Mouse (Mus musculus): ENCODE data around the gene Pou5f1. TPM values are rescaled to one million over a fixed set of nuclear protein-coding genes. Genes with fewer than 3 reads are reported as not detected.
A peak's percentile ranks its signal among the peaks of the same experiment; 100 is the strongest.
"Not testable (repeated sequence)": the region's sequence is repeated elsewhere in the genome, so short reads cannot be mapped to it uniquely, and the experiment has no call there.

Gene Pou5f1
- polyA plus RNA-seq, 1 experiment from 2014 or later, result not detected

GRCm38 (mm10) chr17:35507556-35508260 is 1.9 kb downstream of the Pou5f1 start:
- Histone ChIP-seq H3K27me3 (ENCODE audit: control insufficient read depth, insufficient read depth, low read length) (peaks cover 32% of the 10 kb centered on the region), H3K36me3 (ENCODE audit: control insufficient read depth, insufficient read depth, low read length) (no peaks in the 10 kb centered on the region), H3K4me1 (replicated peaks; ENCODE audit: control insufficient read depth, insufficient read depth, low read length) (no peaks in the 10 kb centered on the region), H3K9ac (ENCODE audit: low read depth, low read length) (no peak overlapping the region), H3K9me3 (ENCODE audit: control insufficient read depth, low read length) (no peaks in the 10 kb centered on the region), H3K4me3 (ENCODE audit: low read depth, low read length) (no peak overlapping the region), H3K4me2 (replicated peaks; ENCODE audit: low read depth, low read length) (no peak overlapping the region), H3K27ac (ENCODE audit: low read depth, low read length) (no peak overlapping the region)
- ATAC-seq (ENCODE audit: low FRiP score) (no peak), DNase-seq (ENCODE audit: low spot score) (no peak)
- WGBS, result 26% methylated on average over 13 of the region's 13 CpGs

- peaks cover 32% of the 10 kb centered on the region for H3K27me3 ChIP-seq (ENCODE audit: control insufficient read depth, insufficient read depth, low read length)
- H3K4me1 ChIP-seq (replicated peaks; ENCODE audit: control insufficient read depth, insufficient read depth, low read length); H3K4me2 ChIP-seq (replicated peaks; ENCODE audit: low read depth, low read length); H3K27ac ChIP-seq (ENCODE audit: low read depth, low read length); ATAC-seq (ENCODE audit: low FRiP score); DNase-seq (ENCODE audit: low spot score); H3K9me3 ChIP-seq (ENCODE audit: control insufficient read depth, low read length); H3K9ac ChIP-seq (ENCODE audit: low read depth, low read length); H3K4me3 ChIP-seq (ENCODE audit: low read depth, low read length); H3K36me3 ChIP-seq (ENCODE audit: control insufficient read depth, insufficient read depth, low read length): not testable (repeated sequence)
- WGBS, result 46% methylated on average over 3 of the region's 5 CpGs
These were observed 2.5 kb downstream of the Pou5f1 start for GRCm38 (mm10) chr17:35508279-35508678.

- Histone ChIP-seq H3K27ac (ENCODE audit: low read depth, low read length) (no peak overlapping the region), H3K9me3 (ENCODE audit: control insufficient read depth, low read length) (no peaks in the 10 kb centered on the region), H3K4me1 (replicated peaks; ENCODE audit: control insufficient read depth, insufficient read depth, low read length) (no peaks in the 10 kb centered on the region), H3K4me2 (replicated peaks; ENCODE audit: low read depth, low read length) (no peak overlapping the region), H3K27me3 (ENCODE audit: control insufficient read depth, insufficient read depth, low read length) (peaks cover 32% of the 10 kb centered on the region), H3K4me3 (ENCODE audit: low read depth, low read length) (no peak overlapping the region), H3K9ac (ENCODE audit: low read depth, low read length) (no peak overlapping the region), H3K36me3 (ENCODE audit: control insufficient read depth, insufficient read depth, low read length) (no peaks in the 10 kb centered on the region)
- ATAC-seq (ENCODE audit: low FRiP score), result no peak
- DNase-seq (ENCODE audit: low spot score), result no peak
- WGBS, result 52% methylated on average over 8 of the region's 8 CpGs
These were observed 3.5 kb downstream of the Pou5f1 start for GRCm38 (mm10) chr17:35509284-35509683.

DNA sequence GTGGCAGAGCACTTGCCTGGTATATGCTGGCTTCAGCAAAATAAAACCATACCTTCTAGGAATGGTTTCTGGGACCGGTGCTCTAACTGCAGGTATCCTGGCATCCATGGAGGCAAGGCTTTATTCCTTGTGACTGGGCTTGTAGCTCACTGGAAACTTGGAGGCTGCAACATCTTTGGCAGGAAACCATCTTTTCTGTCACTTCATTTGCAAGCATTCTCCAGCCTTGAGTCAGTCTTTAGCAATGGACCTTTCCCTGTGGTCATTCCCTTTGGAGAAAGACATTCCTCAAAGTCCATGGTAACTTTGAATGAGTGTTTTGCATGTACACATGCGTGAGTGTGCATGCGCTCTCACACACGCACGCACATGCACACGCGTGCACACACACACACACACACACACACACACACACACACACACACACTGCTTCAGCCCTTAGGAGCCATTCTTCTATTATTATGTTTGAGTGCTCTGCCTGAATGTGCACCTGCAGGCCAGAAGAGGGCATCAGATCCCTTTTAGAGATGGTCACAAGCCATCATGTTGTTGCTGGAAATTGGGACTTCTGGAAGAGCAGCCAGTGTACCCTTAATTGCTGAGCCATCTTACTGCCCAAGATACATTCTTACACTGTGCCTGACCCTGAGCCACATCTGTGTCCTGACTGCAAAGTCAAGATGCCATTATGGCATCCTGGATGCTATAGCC is 7.3 kb downstream of the Pou5f1 start:
- no peak overlapping the region for H3K4me3 ChIP-seq (ENCODE audit: low read depth, low read length)
- H3K36me3 ChIP-seq (ENCODE audit: control insufficient read depth, insufficient read depth, low read length), result no peaks in the 10 kb centered on the region
- H3K9me3 ChIP-seq (ENCODE audit: control insufficient read depth, low read length), result no peaks in the 10 kb centered on the region
- H3K9ac ChIP-seq (ENCODE audit: low read depth, low read length), result no peak overlapping the region
- no peak for DNase-seq (ENCODE audit: low spot score)
- ATAC-seq (ENCODE audit: low FRiP score), result no peak
- H3K27me3 ChIP-seq (ENCODE audit: control insufficient read depth, insufficient read depth, low read length), result peaks cover under 1% of the 10 kb centered on the region; the same call in 1 of the 2 replicates
- 92% methylated on average over 7 of the region's 7 CpGs for WGBS
- peaks cover 3% of the 10 kb centered on the region for H3K4me1 ChIP-seq (replicated peaks; ENCODE audit: control insufficient read depth, insufficient read depth, low read length)
- H3K4me2 ChIP-seq (replicated peaks; ENCODE audit: low read depth, low read length), result no peak overlapping the region
- H3K27ac ChIP-seq (ENCODE audit: low read depth, low read length), result no peak overlapping the region

GRCm38 (mm10) chr17:35513886-35514285 is 8.1 kb downstream of the Pou5f1 start:
- no peaks in the 10 kb centered on the region for H3K9me3 ChIP-seq (ENCODE audit: control insufficient read depth, low read length)
- no peak overlapping the region for H3K4me3 ChIP-seq (ENCODE audit: low read depth, low read length)
- no peaks in the 10 kb centered on the region for H3K36me3 ChIP-seq (ENCODE audit: control insufficient read depth, insufficient read depth, low read length)
- no peak overlapping the region for H3K9ac ChIP-seq (ENCODE audit: low read depth, low read length)
- H3K4me1 ChIP-seq (replicated peaks; ENCODE audit: control insufficient read depth, insufficient read depth, low read length), result peaks cover 3% of the 10 kb centered on the region
- H3K4me2 ChIP-seq (replicated peaks; ENCODE audit: low read depth, low read length), result no peak overlapping the region
- no peak overlapping the region for H3K27ac ChIP-seq (ENCODE audit: low read depth, low read length)
- H3K27me3 ChIP-seq (ENCODE audit: control insufficient read depth, insufficient read depth, low read length), result no peaks in the 10 kb centered on the region
- DNase-seq (ENCODE audit: low spot score) (peak; percentile 88), ATAC-seq (ENCODE audit: low FRiP score) (no peak)
- WGBS, result 14% methylated on average over 2 of the region's 2 CpGs

GRCm38 (mm10) chr17:35514756-35515155 is 8.9 kb downstream of the Pou5f1 start:
- Histone ChIP-seq H3K4me3 (ENCODE audit: low read depth, low read length) (no peak overlapping the region), H3K4me2 (replicated peaks; ENCODE audit: low read depth, low read length) (peak overlapping the region; percentile 64), H3K4me1 (replicated peaks; ENCODE audit: control insufficient read depth, insufficient read depth, low read length) (peaks cover 3% of the 10 kb centered on the region), H3K36me3 (ENCODE audit: control insufficient read depth, insufficient read depth, low read length) (no peaks in the 10 kb centered on the region), H3K9me3 (ENCODE audit: control insufficient read depth, low read length) (no peaks in the 10 kb centered on the region), H3K27ac (ENCODE audit: low read depth, low read length) (no peak overlapping the region), H3K27me3 (ENCODE audit: control insufficient read depth, insufficient read depth, low read length) (no peaks in the 10 kb centered on the region), H3K9ac (ENCODE audit: low read depth, low read length) (peak overlapping the region; percentile 15; the same call in 1 of the 2 replicates)
- WGBS, result 34% methylated on average over 6 of the region's 6 CpGs
- DNase-seq (ENCODE audit: low spot score) (no peak), ATAC-seq (ENCODE audit: low FRiP score) (no peak)

GRCm38 (mm10) chr17:35515911-35516640 is 10.3 kb downstream of the Pou5f1 start:
- no peak overlapping the region for H3K27ac ChIP-seq (ENCODE audit: low read depth, low read length)
- H3K36me3 ChIP-seq (ENCODE audit: control insufficient read depth, insufficient read depth, low read length), result no peaks in the 10 kb centered on the region
- DNase-seq (ENCODE audit: low spot score), result peak; percentile 64
- peaks cover 3% of the 10 kb centered on the region for H3K4me1 ChIP-seq (replicated peaks; ENCODE audit: control insufficient read depth, insufficient read depth, low read length)
- peak overlapping the region; percentile 64 for H3K4me2 ChIP-seq (replicated peaks; ENCODE audit: low read depth, low read length)
- no peaks in the 10 kb centered on the region for H3K27me3 ChIP-seq (ENCODE audit: control insufficient read depth, insufficient read depth, low read length)
- peak overlapping the region; percentile 50 for H3K9ac ChIP-seq (ENCODE audit: low read depth, low read length)
- 9% methylated on average over 25 of the region's 25 CpGs for WGBS
- no peaks in the 10 kb centered on the region for H3K9me3 ChIP-seq (ENCODE audit: control insufficient read depth, low read length)
- peak; percentile 28 for ATAC-seq (ENCODE audit: low FRiP score)
- peak overlapping the region; percentile 47 for H3K4me3 ChIP-seq (ENCODE audit: low read depth, low read length)

DNA sequence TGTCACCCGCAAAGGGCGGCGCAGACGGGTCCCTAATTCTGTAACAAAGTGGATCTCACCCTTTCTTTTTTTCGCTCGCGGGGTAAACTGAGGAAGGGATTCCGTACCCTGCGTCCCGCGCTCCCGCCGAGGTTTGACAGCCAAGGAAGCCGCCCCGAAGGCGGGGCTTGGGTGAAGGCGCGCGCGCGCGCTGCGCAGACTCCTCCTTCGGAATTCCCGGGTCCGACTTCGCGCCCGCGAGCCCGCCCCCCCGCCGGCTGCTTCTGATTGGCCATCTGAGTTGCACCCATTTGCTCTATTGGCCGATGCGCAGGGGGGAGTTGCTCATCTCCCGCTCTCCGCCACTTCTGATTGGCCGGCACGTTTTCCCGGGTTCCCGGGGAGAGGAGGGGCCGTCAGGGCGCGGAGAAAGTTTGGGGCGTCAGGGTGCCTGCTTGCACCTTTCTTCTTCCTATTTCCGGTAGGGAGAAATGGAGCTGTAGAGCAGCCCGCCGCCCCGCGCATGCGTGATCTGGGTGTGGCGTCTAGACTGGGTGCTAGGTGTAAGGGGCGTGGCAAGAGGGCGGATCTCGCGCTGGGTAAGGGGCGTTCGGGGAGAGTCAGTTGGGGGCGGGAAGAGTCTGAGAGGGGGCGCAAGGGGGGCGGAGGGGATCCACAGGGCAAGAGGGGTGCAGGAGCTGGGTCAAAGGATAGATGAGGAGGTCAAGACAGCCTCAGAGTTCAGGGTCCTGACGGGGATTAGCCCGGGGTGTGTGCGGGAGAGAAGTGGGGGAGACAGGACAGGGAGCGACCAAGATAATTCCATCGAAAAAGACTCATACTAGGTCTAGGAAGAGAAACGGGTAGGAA is 11.1 kb downstream of the Pou5f1 start, which contains the start of the genes Tcf19 and Cchcr1:
Gene Tcf19 (minus strand): TSS at position 173 of the 849 bp plus-strand sequence.
Gene Cchcr1 (plus strand): TSS at position 449 of the 849 bp plus-strand sequence.
- H3K9me3 ChIP-seq (ENCODE audit: control insufficient read depth, low read length), result no peaks in the 10 kb centered on the region
- H3K9ac ChIP-seq (ENCODE audit: low read depth, low read length), result peak within 1 kb of the TSS; percentile 58
- H3K4me1 ChIP-seq (replicated peaks; ENCODE audit: control insufficient read depth, insufficient read depth, low read length), result peaks cover 3% of the 10 kb centered on the region
- DNase-seq (ENCODE audit: low spot score) (peak; percentile 95), ATAC-seq (ENCODE audit: low FRiP score) (peak; percentile 93)
- H3K36me3 ChIP-seq (ENCODE audit: control insufficient read depth, insufficient read depth, low read length), result no peaks in the 10 kb centered on the region
- H3K27me3 ChIP-seq (ENCODE audit: control insufficient read depth, insufficient read depth, low read length), result no peaks in the 10 kb centered on the region
- WGBS, result under 1% methylated on average over 62 of the region's 67 CpGs
- H3K4me3 ChIP-seq (ENCODE audit: low read depth, low read length), result peak within 1 kb of the TSS; percentile 47
- peak within 1 kb of the TSS; percentile 64 for H3K4me2 ChIP-seq (replicated peaks; ENCODE audit: low read depth, low read length)
- peak within 1 kb of the TSS; percentile 17; the same call in 1 of the 2 replicates for H3K27ac ChIP-seq (ENCODE audit: low read depth, low read length)

All from hindbrain, embryonic 11.5 days (tissue).